Mouse (Mus musculus): ENCODE measurements around the gene 4930469K13Rik.
"Not testable (repeated sequence)": the region's sequence is repeated elsewhere in the genome, so short reads cannot be mapped to it uniquely, and the experiment has no call there.

Gene 4930469K13Rik

GRCm38 (mm10) chr11:34098422-34098821 lies at the start of gene 4930469K13Rik:
4930469K13Rik (minus strand) TSS chr11:34098554.
- no peak for DNase-seq (ENCODE audit: low read depth, low spot score)

DNA sequence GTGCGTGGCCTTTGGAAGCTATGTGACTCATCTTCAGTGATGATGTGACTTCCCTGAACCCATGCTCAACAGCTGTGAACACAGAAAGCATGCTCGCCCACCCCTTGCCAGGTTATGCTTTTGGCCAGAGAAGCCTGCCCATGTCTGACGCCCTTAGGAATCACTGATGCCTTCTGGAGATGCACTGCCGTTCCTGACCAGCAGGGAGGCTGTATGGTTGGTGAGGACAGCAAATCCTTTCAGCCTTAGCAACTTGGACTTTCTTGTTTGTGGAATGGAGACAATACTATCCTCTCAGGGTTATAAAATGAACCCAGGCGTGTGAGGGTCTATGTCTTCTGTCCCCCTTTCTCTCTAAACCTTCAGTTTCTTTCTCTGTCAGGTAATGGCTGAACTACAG lies 48.6 kb upstream of the 4930469K13Rik start:
- no peak for DNase-seq (ENCODE audit: low read depth, low spot score)

GRCm38 (mm10) chr11:34144421-34144820 lies 46.1 kb upstream of the 4930469K13Rik start:
- no peak for DNase-seq (ENCODE audit: low read depth, low spot score)

DNA sequence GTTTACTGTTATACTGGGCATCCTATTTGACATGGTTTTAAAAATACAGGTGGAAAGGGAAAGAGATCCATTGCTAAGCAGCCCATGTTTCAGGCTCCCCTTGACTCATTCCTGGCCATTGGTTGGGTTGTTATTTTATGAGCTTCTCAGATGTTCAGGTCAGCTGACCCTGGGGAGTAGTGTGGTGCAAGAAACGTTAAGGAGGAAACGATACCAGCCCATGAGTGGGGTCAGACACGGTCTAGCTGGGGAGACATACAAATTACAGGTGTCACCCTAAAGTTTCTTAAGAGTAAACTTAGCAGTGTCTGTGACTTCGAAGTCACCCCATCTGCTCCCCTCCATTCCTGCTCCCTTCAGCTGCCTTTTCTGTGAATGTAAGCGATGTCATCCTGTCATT lies 45.6 kb upstream of the 4930469K13Rik start:
- no peak for DNase-seq (ENCODE audit: low read depth, low spot score)

DNA sequence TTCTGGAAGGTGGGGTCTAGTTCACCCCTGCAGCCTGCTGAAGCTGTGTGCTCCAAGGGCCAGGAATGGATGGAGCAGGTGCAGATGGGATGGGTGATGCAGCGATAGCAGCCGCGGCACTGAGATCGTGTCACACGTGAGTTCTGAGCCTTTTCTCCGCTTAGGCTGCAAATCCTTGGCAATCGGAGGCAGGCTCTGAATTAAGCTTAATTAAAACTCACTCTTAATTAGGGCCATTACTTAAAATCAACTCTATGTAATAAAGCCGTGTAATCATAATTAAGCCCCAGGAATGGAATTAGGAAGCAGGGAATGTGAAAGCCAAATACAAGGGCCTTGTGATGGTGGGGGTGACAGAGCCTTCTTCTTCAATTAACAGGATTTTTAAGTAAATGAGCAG lies 40.9 kb upstream of the 4930469K13Rik start:
- no peak for DNase-seq (ENCODE audit: low read depth, low spot score)

DNA sequence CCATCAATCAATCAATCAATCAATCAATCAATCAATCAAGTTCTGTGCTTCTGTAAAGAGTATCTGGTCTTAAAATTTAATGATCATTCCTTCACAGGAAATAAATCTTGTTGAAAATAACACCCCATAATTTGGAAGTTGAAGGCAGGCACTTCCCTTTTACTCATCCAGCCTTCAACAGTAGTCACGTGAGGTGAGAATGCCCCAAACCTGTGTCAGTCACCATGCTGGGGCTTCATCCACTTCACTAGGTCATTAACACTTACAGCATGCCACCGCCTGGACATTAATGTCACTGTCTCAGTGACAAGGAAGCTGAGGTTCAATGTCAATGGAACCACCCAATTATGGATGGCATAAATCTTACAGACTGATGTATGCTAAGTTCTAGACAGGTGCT lies 30.1 kb upstream of the 4930469K13Rik start:
- no peak for DNase-seq (ENCODE audit: low read depth, low spot score)

GRCm38 (mm10) chr11:34125727-34126126 lies 27.4 kb upstream of the 4930469K13Rik start:
- DNase-seq (ENCODE audit: low read depth, low spot score) = not testable (repeated sequence)

- no peak for DNase-seq (ENCODE audit: low read depth, low spot score)
Observed at GRCm38 (mm10) chr11:34124852-34125251, 26.5 kb upstream of the 4930469K13Rik start.

GRCm38 (mm10) chr11:34123147-34123546 lies 24.8 kb upstream of the 4930469K13Rik start:
- DNase-seq (ENCODE audit: low read depth, low spot score) = peak; percentile 27

GRCm38 (mm10) chr11:34118319-34118718 lies 20.0 kb upstream of the 4930469K13Rik start:
- DNase-seq (ENCODE audit: low read depth, low spot score) = no peak

GRCm38 (mm10) chr11:34117581-34117980 lies 19.2 kb upstream of the 4930469K13Rik start:
- no peak for DNase-seq (ENCODE audit: low read depth, low spot score)

GRCm38 (mm10) chr11:34116572-34117135 lies 18.3 kb upstream of the 4930469K13Rik start:
- DNase-seq (ENCODE audit: low read depth, low spot score) = no peak

- DNase-seq (ENCODE audit: low read depth, low spot score) = no peak
Observed at GRCm38 (mm10) chr11:34113760-34114159, 15.4 kb upstream of the 4930469K13Rik start.

DNA sequence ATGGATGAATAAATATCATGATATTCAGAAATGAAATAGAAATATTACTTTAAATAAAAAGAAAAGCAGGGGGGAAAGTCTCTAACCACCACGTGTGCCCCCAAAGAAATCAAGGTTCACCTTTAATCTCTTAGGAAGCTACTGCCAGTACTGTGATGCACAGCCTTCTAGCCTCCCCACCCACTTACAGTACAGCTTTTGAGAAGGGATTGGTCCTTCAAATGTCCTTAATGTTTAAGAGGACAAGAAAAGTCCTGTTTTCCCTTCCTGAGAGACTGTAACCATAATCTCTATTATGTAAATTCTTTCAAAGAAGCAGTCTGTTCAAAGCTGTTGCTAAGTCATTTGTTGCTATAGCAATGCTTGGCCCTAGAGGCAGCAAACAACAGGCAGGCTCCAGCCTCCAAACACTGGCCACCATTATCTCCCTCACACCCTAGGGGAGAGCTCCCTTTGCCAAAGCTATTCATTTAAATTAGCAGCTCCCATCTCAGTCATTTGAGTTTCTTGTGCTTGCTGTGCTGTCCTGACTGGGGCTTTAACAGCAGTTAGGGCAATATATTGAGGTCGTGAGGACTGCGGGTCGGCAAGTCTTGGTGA lies 14.5 kb upstream of the 4930469K13Rik start:
- no peak for DNase-seq (ENCODE audit: low read depth, low spot score)

DNA sequence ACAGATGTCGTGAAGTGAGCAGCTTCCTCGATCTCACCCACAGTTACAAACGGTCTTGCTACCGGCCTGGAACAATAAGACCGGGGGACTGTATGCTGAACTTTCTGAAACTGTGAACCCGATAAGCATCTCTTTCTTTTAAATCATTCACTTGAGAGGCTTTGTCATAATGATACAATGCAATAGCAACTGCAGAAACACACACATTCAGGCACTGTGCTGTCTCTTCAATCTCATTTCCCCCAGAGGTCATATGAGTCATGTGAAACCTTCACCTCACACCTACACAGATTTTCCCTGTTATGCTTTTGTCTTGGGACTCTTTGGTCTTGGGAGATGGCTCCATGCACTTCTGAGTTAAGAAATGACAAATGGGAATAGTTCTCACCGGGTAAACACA lies 13.6 kb upstream of the 4930469K13Rik start:
- no peak for DNase-seq (ENCODE audit: low read depth, low spot score)

- DNase-seq (ENCODE audit: low read depth, low spot score) = no peak
Observed at GRCm38 (mm10) chr11:34109260-34109659, 10.9 kb upstream of the 4930469K13Rik start.

- no peak for DNase-seq (ENCODE audit: low read depth, low spot score)
Observed at GRCm38 (mm10) chr11:34104919-34105318, 6.6 kb upstream of the 4930469K13Rik start.

DNA sequence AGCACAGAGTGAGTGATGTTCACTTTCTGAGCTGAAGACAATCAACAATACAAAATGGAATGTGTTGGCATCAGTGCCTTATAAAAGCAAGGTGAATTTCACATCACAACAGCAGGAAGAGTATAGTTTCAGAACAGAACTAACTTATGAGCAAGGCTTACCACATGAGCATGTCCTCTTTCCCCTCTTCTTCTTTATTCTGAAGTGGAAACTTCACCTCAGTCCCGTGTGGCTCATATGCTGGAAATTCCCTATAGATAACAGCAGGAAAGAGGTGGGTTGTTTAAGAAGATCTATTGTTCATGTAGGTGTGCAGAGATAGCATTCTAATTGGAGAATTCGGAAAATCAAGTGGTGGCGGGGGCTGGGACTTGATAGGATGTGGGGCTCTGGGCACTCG lies 3.5 kb upstream of the 4930469K13Rik start:
- DNase-seq (ENCODE audit: low read depth, low spot score) = no peak

DNA sequence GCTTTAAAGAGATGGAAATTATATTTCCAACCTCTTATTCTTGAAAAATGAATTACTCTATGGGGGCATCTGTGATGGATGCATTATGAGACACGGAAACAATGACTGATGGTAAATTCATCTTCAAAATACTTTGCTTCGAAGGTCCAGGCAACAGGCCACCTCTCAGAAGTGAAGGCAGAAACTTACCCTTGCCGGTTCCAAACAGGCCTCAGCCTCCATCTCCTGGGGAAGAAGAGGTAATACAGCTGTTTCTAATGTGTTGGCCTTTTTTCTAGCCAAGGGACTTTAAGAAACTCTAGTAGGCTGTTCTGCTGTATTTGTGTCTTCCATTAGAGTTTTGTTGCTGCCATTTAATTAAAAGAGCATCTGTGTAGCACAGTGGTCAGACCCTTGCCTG lies 11.3 kb downstream of the 4930469K13Rik start:
- DNase-seq (ENCODE audit: low read depth, low spot score) = no peak

DNA sequence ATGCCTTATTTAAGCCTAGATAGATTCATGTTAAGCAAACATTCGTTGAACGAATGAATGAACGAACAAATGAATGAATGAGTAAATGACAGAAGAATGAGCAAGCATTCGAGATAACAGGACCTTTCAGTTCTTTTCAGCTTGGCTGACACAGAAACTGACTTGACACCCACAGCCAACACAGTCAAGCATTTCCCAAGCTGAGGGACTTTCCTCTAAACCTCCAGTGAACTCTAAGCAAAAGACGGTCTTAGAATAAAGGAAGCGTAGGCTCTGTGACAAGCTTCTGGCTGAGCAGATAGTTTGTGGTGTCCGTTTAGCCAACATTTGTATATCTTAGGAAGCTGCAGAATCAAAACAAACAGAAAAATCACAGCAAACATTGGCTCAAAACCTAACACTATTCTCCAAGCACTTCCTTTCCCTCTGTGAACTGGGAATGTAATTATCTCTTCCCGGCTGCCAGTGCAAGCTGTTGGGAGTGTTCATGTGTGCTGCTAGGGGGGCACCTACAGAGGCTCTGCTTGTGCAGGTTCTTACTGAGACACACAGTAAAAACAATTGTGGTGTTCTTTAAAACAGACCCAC lies 12.1 kb downstream of the 4930469K13Rik start:
- no peak for DNase-seq (ENCODE audit: low read depth, low spot score)

DNA sequence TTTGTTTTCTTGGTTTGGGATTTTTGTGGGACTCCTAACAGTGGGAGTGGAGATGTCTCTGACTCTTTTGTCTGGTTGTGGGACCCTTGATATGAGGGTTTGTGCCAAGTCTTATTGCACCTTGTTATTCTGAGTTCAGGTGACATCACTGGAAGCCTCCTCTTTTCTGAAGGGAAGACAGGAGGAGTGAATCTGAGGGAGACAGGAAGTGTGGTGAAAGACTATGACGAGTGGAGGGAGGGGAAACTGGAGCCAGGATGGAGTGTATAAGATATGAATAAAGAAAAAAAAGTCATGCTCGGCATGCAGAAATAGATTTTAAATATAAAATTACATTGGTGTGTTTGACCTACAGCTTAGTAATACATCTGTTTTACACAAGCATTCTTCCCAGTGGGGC lies 13.7 kb downstream of the 4930469K13Rik start:
- DNase-seq (ENCODE audit: low read depth, low spot score) = no peak

DNA sequence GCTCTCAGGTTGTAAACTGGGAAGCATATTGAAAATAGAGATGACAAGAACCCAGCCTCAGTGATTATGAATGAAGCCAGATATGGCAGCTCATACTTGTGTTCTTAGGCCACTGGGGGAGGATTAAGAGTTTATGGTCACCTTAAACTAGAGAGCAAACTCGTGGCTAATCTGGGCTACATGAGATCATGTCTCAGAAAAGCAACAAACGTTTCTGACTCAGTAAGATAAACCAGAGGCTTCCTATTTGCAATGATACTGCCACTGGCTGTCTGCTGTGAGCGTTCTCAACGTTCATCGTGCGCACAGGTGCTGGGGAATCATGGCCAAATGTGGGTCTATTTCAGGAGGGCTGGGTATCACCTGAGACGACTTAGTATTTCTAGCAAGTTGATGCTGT lies 14.6 kb downstream of the 4930469K13Rik start:
- DNase-seq (ENCODE audit: low read depth, low spot score) = no peak
